Mouse (Mus musculus): ENCODE measurements around the gene Prcd.

DNA sequence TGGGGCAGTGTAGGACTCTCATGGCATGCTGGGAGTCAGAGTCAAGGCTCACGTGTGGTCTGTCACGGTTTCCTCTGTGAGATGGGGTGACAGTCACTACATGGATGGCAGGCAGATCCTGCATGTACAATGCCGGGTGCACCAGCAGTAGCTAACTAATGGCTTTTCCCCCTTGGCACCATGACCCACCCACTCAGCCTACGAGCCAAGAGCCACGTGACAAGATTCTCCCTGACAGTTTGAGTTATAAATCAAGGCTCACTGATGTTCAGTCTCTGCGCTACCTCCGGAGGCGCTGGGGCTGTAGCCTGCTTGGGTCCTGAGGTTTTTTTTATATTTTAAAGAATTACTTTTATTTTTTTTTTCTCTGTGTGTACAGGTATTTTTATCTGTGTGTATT is 33.8 kb upstream of the Prcd start:
- TF ChIP-seq CTCF (IDR thresholded peaks at IDR 0.05; ENCODE audit: control insufficient read depth, insufficient read depth, low read length) (no peak), POLR2A (IDR thresholded peaks at IDR 0.05; ENCODE audit: borderline replicate concordance, control insufficient read depth, low read depth, low read length) (no peak)

Data from bone marrow, adult 2 months (tissue).